Mouse (Mus musculus) ZHBTc4 (cell line): ENCODE data around the gene Rap2a.

Experiments used
- DNase-seq: peaks from one replicate; pipeline ENCODE4 v3.0.0-alpha.2; 2011; ENCODE audit warnings: low read depth, low spot score

The Rap2a gene

DNA sequence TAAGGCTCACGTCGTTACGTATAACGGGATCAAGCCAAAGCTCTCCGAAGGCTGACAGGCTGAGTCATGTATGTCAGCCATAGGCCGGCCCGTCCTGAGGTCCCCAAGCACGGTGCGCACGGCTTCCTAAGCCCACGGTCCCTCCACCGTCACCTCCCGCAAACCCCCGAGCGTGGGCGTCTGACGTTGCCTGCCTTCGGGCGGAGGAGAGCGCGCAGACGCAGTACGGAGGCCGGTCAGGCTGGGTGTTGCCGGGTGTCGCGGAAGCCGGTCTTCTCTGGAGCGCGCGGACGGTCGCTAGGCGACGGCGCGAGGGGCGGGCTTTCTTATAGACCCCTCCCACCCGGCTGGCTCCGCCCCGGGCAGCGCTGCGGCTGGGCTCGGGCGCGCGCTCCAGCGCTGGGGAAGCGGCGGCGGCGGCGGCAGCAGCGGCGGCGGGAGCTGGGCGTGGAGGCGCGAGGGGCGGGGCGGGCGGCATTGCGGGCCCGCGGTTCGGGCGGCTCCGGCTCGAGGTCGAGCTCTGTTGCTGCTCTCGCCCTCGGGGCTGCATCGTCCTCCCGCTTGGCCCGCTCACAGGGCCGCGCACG, at the start of gene Rap2a:
Gene Rap2a, plus strand, starts transcription at position 463 of the 587 bp plus-strand sequence.
- peak; percentile 98 for DNase-seq

DNA sequence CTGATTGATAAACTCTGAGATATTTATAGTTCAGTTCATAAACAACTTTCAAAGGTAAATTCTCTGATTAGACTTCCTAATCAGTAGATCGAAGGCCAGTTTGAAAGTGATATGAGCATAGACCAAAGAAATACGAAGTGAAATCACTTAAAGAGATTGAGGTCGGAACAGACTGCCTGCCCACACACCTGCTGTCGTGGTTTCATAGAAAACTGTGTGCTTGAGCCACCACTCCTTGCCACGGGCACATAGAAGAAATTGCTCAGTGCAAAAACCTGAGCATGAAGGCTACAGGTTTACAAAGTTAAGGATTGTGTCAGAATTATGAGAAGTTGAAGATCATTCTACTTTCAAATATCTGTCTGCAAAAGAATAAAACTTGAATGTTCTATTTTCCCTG, 49.7 kb upstream of the Rap2a start:
- DNase-seq = no peak

DNA sequence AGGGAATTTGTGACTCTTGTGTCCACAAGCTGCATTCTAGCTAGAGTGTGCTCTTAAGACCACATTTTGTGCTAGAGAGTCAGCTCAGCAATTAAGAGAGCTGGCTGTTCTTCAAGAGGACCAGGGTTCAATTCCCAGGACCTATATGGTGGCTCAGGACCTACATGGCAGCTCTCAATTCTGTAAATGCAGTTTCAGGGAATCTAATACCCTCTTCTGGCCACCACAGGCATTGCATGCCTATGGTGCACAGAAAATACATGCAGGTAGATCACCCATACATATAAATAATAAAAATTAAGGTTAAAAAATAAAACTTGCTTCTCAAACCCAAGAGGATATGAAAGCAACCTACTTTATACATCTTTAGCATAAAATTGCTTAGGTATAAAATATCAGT, 45.5 kb upstream of the Rap2a start:
- DNase-seq = peak; percentile 58

DNA sequence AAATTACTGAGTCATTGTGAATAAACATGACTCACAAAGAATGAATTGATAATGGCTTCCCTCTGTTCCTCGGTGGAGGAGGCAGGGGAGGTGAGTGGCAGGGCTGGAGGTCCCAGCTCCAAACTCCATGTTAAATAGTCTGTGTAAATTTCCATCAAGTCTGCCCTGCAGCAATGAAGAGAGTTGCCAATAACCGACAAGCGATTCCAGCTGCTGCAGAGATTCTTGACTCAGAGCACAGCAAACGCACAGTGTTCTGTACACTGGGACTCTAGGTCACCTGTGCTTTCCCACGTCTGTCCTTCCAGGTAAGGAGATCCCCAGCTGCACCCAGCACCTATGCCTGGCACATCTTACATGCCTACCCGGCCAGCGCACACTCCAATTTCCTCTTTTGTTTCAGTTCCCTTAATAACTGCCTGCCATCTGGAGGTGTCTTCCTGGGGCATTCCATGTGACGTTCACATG, 44.3 kb upstream of the Rap2a start:
- DNase-seq = no peak

DNA sequence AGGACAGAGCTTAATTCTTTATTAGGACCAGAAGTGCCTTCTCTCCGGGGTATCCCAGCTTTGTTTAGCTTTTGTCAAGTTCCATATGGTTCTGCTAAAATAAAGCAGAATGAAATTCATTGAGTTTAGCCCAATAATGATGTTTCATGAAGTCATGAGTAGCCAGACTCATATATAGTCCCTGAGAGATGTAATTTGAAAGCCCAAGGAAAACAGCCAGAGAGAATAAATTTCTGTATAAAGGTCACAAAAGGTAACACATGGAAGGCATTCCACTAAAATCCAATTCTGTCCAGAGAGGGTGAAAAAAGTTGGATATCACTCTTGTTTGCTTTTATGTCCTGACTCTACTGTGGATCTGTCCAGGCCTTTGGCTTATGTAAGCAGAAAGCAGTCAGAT, 43.4 kb upstream of the Rap2a start:
- no peak for DNase-seq

DNA sequence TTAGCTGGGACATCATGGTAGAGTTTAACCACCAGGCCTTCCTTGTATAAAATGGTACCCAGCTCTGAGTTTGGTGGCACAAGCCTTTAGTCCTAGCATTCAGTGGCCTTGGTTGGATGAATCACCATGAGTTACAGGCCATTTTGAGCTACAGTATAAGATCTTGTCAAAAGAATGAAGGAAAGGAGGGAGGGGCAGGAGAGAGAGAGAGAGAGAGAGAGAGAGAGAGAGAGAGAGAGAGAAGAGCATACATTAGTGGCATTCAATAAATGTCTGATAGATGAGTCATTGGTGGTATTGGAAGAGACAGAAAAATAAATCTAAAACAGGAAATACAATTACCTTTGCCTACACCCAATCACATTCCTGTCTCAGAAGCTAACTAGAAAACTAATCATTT, 37.5 kb upstream of the Rap2a start:
- no peak for DNase-seq

DNA sequence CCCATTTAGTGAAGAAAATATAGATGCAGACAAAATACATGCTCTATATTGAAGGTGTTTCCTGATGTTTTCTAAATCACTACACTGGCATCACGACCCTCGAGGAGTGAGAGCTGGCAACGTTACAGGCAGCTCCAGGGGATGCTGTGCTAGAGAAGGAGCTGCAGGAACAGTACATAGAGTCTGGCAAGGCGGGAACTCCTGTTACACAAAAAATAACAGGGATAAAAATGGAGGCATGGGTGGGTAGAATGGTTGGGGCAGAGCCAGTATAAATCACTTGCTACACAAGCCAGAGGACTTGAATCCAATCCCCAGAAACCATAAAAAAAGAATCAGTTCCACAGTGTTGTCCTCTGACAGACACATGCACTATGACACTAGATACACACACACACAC, 37.0 kb upstream of the Rap2a start:
- DNase-seq = no peak

DNA sequence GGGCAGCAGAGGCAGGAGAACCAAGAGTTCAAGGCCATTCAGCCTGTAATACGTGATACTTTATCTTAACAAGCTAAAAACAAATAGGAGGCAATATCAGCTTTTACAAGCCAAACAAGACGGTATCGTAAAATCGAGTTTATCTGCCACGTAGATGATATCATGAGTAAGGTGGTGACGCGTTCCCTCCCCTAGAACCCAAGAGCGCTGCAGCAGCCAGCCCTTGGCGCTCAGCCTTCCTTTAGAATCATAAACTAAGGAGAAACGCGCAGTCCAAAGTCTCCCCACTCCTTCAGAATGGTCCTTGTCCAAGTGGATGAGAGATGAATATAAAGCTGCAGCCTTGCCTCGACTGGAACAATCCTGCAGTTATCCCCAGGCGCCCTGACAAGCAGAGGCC, 36.4 kb upstream of the Rap2a start:
- no peak for DNase-seq

DNA sequence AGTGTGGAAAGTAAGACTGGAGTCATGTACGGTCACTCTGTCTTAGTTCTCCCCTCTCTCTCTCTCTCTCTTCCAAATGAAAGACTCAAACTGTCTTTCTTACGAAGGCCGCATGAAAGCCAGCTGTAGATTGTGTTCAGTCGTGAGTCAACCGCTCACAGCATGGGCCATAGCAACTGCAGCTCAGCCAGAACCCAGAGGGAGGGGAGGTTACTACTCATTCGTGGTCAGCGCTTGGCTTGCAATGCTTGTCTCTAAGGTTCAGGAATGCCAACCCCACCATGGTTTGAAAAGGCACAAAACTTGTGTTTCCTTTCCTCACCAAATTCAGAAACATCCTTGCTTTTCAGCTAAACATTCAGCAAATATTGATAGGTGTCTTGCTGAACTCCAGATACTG, 24.0 kb upstream of the Rap2a start:
- no peak for DNase-seq

DNA sequence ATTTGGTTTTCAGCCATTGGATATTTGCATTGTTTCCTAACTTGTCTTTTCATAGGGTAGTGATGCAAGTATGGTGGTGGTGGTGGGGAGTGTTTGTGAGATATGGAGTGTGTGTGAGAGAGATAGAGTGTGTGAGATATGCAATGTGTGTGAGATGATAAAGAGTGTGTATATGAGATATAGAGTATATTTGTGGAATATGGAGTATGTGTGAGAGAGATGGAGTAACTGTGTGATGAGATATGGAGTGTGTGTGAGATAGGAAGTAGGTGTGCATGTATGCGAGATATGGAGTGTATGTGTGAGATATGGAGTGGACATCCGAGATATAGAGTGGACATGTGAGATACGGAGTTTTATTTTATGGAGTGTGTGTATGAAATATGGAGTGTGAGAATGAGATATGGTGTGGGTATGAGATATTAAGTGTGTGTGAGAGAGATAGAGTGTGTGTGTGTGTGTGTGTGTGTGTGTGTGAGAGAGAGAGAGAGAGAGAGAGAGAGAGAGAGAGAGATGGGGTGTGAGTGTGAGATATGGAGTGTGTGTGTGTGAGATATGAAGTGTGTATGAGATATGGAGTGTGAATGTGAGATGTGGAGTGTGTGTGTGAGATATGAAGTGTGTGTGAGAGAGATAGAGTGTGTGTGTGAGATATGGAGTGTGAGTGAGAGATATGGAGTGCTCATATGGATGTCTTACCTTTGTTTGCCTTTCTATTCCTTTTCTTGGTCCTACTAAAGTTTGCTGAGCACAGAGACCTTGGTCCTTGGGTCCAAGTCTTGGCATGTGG, 14.1 kb upstream of the Rap2a start:
- DNase-seq = no peak

DNA sequence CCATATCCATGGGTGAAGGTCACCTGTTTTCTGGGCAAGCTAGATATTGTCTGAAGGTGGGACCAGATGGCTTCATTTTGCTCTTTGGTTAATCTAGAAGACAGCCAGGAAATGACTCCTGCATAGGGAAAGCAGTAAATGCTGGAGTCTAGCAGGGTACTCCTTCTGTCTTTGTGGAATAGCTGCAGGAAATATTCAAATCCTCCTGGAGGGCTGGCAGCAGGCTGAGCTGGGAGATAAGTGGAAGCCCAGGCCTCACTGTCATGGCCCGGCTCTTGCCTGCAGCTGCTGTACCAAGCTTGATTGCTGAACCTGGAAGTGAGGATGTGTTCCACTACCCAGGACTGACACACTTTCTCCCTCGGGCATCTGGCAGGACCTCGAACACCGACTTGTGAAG, 11.4 kb upstream of the Rap2a start:
- DNase-seq = no peak

DNA sequence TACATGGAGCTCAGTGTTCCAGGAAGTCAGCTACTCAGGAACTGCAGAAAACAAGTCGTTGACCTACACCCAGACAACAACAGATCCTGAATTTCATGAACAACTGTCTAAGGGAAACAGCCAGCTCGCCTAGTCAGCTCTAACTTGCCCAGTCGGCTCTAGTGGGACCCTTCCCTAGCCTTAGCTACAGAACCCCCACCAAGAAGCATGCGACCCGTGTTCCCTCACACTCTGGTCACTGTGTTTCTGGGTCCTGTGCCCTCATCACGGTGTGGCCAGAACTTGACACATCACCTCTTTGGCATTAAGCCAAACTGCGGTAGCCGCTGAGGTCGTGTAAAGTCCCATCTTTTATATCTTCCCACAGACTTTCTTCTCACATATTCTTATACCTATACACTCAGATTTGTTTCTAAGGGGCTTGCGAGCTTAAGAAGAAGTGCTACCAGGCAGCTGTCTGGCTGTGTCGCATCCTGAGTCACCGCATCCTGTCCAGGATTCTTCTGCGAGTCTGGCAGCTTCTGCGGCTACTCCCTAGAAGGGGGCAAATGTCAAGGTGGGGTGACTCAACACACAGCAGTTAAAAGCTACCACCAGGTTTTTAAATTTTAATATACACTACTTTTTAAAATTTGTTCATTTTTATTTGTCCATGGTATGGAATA, 9.0 kb upstream of the Rap2a start:
- no peak for DNase-seq

DNA sequence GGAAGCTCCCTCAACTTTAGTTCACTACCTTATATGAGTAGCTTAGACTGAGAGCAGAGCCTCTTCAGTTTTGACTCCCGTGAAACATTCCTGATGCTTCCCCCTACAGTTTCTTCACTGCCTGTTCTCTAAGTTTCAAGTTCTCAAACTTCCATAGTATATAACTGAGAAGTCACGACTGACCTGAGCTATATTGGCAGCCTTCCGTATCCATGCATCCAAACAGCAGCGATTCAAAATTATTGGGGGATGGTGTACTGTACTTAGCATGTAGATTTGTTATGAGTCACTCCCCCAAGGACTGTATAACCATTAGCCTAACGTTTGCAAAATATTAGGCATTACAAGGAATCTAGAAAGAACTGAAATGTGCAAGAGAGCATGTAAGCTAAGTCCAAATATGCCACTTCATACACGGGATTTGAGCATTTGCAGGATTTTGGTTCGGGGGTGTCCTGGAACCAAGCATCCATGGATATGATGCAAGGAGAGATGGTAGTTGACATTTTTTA, 2.0 kb upstream of the Rap2a start:
- DNase-seq = no peak

DNA sequence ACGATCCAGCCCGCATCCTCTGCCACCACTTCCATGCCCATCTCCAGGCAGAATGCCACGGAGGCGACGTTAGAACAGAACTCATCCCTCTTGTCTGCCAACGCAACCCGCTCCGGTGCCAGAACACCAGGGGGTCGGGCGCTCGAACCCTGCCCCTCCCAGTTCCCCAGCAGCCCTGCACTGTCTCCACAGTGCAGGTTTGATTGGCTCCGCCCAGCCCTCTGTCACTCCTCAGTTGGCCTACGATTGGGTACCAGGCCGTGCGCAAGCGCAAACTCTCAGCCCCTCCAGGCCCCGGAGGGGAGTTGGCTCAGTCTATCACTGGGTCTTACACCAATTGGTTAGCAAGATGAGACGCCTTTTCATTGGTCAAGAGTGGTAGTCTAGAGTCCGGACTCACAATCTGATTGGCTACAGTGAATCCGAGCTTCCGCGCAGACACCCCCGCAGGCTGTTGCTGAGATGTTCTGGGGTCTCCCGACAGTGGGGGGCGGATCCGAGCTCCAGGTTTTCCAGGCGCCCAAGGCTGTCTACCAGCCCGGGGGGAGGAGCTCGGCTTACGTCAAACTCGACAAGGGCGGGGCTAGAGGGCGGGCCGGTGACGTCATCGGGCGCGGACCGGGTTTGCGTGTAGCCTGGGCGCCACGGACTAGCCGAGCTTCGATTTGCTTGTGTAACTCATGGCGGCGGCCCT, 809 bp upstream of the Rap2a start:
- peak; percentile 100 for DNase-seq

DNA sequence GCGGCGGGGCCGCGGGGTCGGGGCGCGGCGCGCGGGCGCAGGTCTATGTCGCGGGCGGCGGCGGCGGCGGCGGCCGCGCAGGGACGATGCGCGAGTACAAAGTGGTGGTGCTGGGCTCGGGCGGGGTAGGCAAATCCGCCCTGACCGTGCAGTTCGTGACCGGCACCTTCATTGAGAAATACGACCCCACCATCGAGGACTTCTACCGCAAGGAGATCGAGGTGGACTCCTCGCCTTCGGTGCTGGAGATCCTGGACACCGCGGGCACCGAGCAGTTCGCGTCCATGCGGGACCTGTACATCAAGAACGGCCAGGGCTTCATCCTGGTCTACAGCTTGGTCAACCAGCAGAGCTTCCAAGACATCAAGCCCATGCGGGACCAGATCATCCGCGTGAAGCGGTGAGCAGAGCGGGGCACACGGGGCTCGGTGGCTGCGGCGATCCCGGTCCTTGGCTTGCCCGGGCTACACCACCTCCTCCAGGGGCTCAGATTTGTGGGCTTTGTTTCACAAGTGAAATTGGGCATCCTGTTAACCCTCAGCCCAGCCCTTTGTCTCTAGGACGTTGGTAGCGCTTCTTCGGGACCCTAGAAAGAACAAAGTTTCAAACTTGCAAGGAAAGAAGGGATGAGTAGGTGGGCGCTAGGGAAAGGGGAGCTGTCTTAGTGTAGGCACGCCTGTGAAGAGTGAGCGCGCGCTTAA, 547 bp downstream of the Rap2a start:
- DNase-seq = peak; percentile 52

DNA sequence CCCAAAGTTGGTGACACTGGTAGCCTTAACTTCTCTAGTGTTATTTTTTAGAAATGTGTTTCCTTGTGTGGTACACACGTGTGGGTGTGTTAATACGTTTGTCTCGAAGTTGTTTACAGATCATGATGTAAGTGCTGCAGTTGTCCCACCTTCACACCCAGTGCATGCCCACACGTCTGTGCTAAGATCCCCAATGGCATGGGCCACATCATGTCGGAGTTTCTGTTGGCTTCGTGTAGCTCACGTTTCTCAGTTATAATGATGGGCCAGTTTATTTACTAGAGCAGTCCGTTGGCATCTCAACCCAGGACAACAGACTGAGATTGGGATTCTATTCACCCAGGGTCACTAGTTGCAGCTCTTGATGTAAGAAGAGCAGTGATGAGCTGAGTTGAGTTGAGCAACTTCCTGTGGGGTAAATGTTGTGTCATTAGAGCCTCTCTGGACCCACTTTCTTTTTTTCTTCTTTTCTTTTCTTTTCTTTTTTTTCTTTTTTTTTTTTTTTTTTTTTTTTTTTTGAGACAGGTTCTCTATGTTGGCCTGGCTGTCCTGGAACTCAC, 2.2 kb downstream of the Rap2a start:
- no peak for DNase-seq

DNA sequence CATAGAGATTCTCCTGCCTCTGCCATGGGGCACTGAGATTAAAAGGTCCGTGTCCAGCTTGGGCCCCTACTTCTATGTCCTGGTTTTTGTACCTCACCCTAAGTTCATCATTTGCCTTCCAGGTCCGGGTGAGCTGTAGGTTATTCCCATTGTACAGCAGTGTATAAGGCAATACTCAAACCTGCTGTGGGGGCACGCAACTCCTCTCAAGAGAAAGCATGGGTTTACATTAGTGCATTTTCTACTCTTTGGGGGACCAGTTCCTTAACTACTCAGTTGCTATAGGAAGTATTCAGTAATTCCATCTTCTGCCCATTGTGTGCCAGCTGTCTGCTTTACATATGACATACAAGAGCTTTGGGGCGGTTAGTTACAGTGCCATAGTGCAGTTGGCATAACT, 2.7 kb downstream of the Rap2a start:
- no peak for DNase-seq

DNA sequence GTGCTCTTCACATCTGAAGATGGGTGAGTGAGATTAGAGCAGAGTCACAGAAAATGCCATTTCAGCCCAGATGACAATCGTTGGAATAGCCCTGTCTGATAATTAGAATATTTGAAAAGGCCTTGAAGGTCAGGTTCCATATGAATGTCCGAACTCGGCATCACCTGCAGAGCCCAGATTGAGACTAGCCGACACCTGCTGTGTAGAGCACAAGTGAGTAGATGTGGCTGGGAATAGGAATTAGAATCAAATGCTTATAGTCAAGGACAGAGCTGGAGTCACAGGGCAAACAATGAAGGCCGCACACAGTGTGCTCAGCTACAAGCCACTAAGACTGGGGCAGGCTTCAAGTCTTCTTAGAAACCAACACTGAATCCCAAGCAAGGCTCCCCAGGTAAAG, 6.3 kb downstream of the Rap2a start:
- DNase-seq = peak; percentile 64

DNA sequence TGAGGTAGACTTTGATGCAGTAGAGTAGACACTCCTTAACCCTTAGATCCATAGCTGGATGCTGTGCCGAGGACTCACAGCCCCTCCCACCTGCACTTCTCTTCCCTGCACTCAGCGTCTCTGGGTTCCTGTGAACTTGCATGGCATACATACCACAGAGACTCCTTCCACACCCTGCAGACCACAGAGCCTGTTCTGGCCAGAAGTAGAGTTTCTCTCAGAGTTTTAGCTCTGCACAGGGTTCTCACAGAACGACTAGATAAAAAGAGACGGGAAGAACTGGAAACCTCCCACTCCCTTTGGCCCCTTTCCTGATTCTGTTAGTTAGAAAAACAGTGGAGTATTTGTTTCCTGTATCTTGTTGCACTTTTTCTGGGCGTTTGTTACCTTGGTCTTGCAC, 18.0 kb downstream of the Rap2a start:
- no peak for DNase-seq

DNA sequence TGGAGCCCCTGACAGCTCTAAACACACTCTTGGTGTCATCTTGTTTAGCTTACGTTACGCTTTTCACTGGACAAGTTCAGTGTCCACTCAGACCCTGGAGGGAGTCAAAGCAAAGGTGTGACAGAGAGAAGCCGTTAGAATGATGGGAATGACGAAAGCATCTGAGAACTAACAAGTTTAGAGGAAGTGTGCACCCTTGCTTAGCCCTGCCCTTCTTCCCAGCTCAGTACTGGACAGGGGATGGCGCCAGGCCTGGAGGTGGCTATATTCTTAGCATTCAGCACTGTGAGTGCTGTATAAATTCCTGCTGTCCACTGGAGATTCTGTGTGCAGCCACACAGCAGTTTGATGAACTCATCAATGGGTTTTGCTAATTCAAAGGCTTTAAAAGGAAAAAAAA, 18.6 kb downstream of the Rap2a start:
- DNase-seq = no peak

DNA sequence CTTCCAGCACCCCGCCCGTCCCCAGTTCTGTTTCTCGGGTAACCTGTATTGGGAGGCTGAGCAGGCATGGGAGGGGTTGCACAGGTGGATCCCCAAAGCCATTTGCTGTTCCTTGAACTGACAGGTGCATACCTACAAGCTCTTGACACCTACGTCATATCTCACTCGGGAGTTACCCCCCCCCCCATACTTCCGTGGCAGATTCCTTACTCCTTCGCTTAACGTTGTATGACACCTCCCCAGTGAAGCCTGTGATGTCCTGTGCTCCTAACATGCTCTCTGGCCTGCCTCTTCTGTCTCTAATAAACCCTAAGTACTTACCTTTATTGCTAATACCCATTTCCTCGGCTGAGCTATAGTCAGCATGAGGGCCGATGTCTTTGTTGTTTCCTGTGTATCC, 20.9 kb downstream of the Rap2a start:
- DNase-seq = no peak
